Mouse (Mus musculus) G1E (cell line): ENCODE results near the gene Gm5800.

Source experiments
- CTCF ChIP-seq: IDR thresholded peaks from 2 replicates; pipeline ENCODE4 v1.5.1; 2012; ENCODE audit warnings: low read depth, low read length, inconsistent platforms, mixed read lengths
- GATA2 ChIP-seq: IDR thresholded peaks from 2 replicates; pipeline ENCODE4 v1.6.1; 2012; ENCODE audit warnings: low read depth, low read length, inconsistent platforms, borderline replicate concordance
- TAL1 ChIP-seq: conservative IDR thresholded peaks from 2 replicates; pipeline ENCODE4 v1.6.1; 2012; ENCODE audit warnings: low read depth, low read length, inconsistent platforms, mixed read lengths

DNA sequence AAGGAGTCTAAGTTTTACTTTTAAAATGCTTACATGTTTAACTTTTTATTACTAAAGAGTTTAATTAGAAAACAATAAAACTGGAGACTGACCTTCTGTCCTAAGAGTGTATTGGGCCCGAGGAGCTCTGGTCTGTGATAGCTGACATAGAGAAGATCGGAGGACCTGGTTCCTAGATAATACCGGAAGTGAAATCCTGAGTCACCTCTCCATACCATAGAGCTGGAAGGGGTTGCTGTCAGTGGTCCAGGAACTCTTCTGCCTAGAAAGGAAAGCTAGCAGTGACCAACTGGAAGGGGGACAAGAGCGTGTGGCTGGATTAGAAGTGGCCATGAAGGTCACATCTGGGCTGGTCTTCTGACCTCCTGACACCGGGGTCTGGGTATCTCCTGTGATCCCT lies 39.7 kb downstream of the Gm5800 start:
- TF ChIP-seq GATA2 (no peak), CTCF (no peak), TAL1 (no peak)
